Mouse (Mus musculus) ES-E14 (cell line): ENCODE results near the gene Olfm1. TPM values are rescaled to one million over a fixed set of nuclear protein-coding genes. Genes with fewer than 3 reads are reported as not detected.

Source experiments
- DNase-seq: peaks from one replicate; pipeline ENCODE4 v3.0.0-alpha.2; 2013; ENCODE audit warnings: low read depth, low spot score
- H3K27ac ChIP-seq: 2 replicates; pipeline ENCODE4 v1.5.1; 2012; ENCODE audit warnings: low read depth, mild to moderate bottlenecking, low read length, moderate library complexity, mixed read lengths; ENCODE audit not compliant: poor library complexity, insufficient read depth, severe bottlenecking
- H3K36me3 ChIP-seq: 2 replicates; pipeline ENCODE4 v1.6.1; 2012; ENCODE audit warnings: mild to moderate bottlenecking, low read length, moderate library complexity, mixed read lengths; ENCODE audit not compliant: control insufficient read depth, poor library complexity, insufficient read depth, severe bottlenecking
- H3K4me1 ChIP-seq, 2 experiments: fragments of 150-350 bp in 1 of 2; sonication (generic) in 1 of 2; 2 replicates each; pipeline ENCODE4 v1.6.1; 2012; ENCODE audit warnings: low read length in 2 of 2, mild to moderate bottlenecking in 1 of 2, mixed read lengths in 1 of 2; ENCODE audit not compliant: control insufficient read depth in 2 of 2, insufficient read depth in 2 of 2, poor library complexity in 1 of 2
- H3K4me3 ChIP-seq, 2 experiments: fragments of 150-350 bp in 1 of 2; sonication (generic) in 1 of 2; 2 replicates each; pipeline ENCODE4 v1.5.1; 2012; ENCODE audit warnings: low read length in 2 of 2, low read depth in 1 of 2, mild to moderate bottlenecking in 1 of 2, mixed read lengths in 1 of 2; ENCODE audit not compliant: insufficient read depth in 1 of 2, poor library complexity in 1 of 2, severe bottlenecking in 1 of 2
- H3K9ac ChIP-seq: 2 replicates; pipeline ENCODE4 v1.6.1; 2012; ENCODE audit warnings: low read depth, mild to moderate bottlenecking, low read length, mixed read lengths; ENCODE audit not compliant: poor library complexity, insufficient read depth, severe bottlenecking
- H3K9me3 ChIP-seq: fragments of 150-350 bp; sonication (generic); 2 replicates; pipeline ENCODE4 v1.6.1; 2012; ENCODE audit warnings: low read depth, mild to moderate bottlenecking, low read length; ENCODE audit not compliant: control insufficient read depth, insufficient read depth
- CHD2 ChIP-seq: IDR thresholded peaks from 2 replicates; pipeline ENCODE4 v1.6.1; 2014; ENCODE audit warnings: mild to moderate bottlenecking, low read depth, low read length, inconsistent platforms
- HCFC1 ChIP-seq: IDR thresholded peaks from 2 replicates; pipeline ENCODE4 v1.6.1; 2012; ENCODE audit warnings: low read length, inconsistent platforms, borderline replicate concordance; ENCODE audit not compliant: insufficient read depth
- MAFK ChIP-seq: IDR thresholded peaks from 2 replicates; pipeline ENCODE4 v1.6.1; 2014; ENCODE audit warnings: mild to moderate bottlenecking, low read depth, low read length, inconsistent platforms; ENCODE audit not compliant: insufficient read depth
- ZC3H11A ChIP-seq: IDR thresholded peaks from 2 replicates; pipeline ENCODE4 v1.6.1; 2012; ENCODE audit warnings: low read depth, mild to moderate bottlenecking, inconsistent platforms, low read length, borderline replicate concordance
- ZNF384 ChIP-seq: IDR thresholded peaks from 2 replicates; pipeline ENCODE4 v1.6.1; 2012; ENCODE audit warnings: low read depth, low read length, inconsistent platforms
- in situ Hi-C, 2 experiments: fragments of 600-800 bp; cut with MboI; formaldehyde crosslinking; loops; one replicate each; pipeline ENCODE4 v1.15.1; 2025; ENCODE audit warnings: low sequenced_read_pairs in 2 of 2, inconsistent platforms in 1 of 2; ENCODE audit not compliant: unreplicated experiment in 2 of 2
- total RNA-seq: library from RNA; depleted of rRNA; stranded (reverse); fragments of 300-350 nt; gene quantifications from 2 replicates; pipeline ENCODE4 v1.2.3, GENCODE M21; 2012

Olfm1 gene
- total RNA-seq, 1 experiment: 3.4 TPM

DNA sequence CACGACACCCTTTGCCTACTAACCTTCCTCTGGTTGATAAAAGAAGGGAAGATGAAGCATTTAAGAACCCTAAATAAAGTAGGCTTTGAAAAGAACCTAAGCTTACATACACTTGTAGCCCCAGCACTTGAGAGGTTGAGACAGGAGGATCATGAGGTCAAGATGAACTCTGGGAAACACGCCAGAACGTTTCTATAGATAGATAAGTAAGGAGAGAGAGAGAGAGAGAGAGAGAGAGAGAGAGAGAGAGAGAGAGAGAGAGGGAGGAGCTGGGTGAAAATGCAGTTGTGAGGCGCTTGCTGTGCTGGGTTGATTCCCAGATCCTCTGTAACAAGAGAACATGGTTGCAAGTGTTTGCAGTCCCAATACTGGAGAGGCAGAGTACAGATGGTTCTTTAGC lies 46.1 kb upstream of the Olfm1 start:
- H3K36me3 ChIP-seq: no peaks in the 10 kb centered on the region; the same call in 1 of the 2 replicates
- H3K4me3 ChIP-seq: no peak overlapping the region
- TF ChIP-seq MAFK (no peak), ZNF384 (no peak), ZC3H11A (no peak), CHD2 (no peak), HCFC1 (no peak)
- DNase-seq: no peak
- H3K9ac ChIP-seq: no peak overlapping the region
- no peaks in the 10 kb centered on the region for H3K4me1 ChIP-seq
- H3K9me3 ChIP-seq: no peaks in the 10 kb centered on the region
- no peak overlapping the region for H3K27ac ChIP-seq
- in situ Hi-C loops: no loop called here

DNA sequence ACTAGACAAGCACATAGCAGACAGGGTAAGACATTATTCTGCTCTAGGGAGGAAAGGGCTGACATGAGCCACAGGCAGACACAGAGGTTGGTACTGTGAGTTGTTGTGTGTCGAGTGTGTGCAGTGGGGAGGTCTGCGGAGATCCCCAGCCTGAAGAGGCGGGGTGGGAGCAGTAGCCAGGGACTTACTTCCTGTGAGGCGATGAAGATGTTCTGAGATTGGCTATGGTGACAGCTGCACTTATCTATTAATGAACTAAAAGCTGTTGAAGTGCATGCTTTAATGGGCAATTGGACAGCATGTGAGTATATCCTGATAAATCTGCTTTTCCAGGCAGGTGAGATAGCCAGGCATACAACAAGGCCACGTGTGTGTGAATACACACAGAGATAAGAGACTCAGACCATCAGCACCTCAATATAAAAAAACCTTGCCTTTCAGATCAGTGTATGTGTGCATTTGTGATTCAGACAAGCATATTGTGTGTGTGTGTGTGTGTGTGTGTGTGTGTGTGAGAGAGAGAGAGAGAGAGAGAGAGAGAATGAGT lies 45.5 kb upstream of the Olfm1 start:
- no peaks in the 10 kb centered on the region for H3K4me1 ChIP-seq
- H3K9ac ChIP-seq: no peak overlapping the region
- H3K27ac ChIP-seq: no peak overlapping the region
- no peak overlapping the region for H3K4me3 ChIP-seq
- in situ Hi-C loops: no loop called here
- DNase-seq: no peak
- no peaks in the 10 kb centered on the region for H3K9me3 ChIP-seq
- H3K36me3 ChIP-seq: no peaks in the 10 kb centered on the region; the same call in 1 of the 2 replicates
- no peak for TF ChIP-seq HCFC1
- no peak for TF ChIP-seq CHD2
- no peak for TF ChIP-seq ZNF384
- no peak for TF ChIP-seq ZC3H11A
- TF ChIP-seq MAFK: no peak

DNA sequence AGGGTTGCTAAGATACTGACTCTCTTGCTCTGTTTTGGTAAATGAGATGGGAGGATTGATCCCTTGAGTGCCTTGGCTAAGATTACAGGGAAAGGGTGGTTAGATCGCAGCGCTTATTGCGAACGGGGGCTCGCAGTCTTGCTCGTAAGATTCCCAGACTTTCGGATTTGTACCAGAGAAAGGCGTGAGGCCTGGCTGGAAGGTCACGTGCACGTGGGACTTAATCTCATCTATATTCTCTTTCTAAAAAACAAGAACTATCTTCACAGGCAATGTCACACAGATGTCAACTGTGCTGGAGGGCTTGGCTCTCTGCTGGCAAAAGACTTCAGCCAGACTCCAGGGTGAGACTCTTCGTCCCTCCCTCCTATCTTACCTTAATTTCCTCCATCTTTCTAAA lies 43.1 kb upstream of the Olfm1 start:
- Histone ChIP-seq H3K27ac (no peak overlapping the region), H3K4me3 (no peak overlapping the region), H3K9me3 (no peaks in the 10 kb centered on the region), H3K4me1 (no peaks in the 10 kb centered on the region), H3K36me3 (no peaks in the 10 kb centered on the region; the same call in 1 of the 2 replicates), H3K9ac (no peak overlapping the region)
- in situ Hi-C loops: no loop called here
- TF ChIP-seq CHD2: no peak
- TF ChIP-seq ZC3H11A: no peak
- TF ChIP-seq HCFC1: no peak
- no peak for TF ChIP-seq MAFK
- no peak for TF ChIP-seq ZNF384
- no peak for DNase-seq

DNA sequence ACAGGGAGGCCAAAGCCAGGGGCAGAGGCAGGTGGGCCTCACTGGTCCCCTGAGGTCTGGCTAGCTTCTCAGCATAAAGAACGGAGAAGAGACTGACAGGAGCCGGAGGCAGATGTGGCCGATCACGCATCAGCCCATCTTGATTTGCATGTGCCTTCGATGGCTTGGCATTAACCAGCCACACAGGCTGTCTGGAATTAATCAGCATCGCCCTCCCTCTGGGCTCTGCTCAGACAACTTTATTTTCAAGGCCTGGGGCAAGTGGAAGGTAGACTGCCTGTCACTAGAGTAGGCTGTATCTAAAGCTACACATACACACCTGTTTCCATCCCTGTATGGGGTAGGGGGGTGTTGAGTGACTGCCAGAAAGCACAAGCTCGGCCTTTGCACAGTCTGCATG lies 32.2 kb upstream of the Olfm1 start:
- in situ Hi-C loops: no loop called here
- no peak overlapping the region for H3K9ac ChIP-seq
- H3K27ac ChIP-seq: no peak overlapping the region
- H3K4me3 ChIP-seq: no peak overlapping the region
- no peaks in the 10 kb centered on the region for H3K36me3 ChIP-seq
- no peaks in the 10 kb centered on the region for H3K4me1 ChIP-seq
- no peaks in the 10 kb centered on the region for H3K9me3 ChIP-seq
- no peak for TF ChIP-seq HCFC1
- no peak for TF ChIP-seq ZNF384
- TF ChIP-seq MAFK: no peak
- no peak for TF ChIP-seq CHD2
- no peak for TF ChIP-seq ZC3H11A
- DNase-seq: no peak
